Mouse (Mus musculus) hindbrain, embryonic 11.5 days (tissue): ENCODE data around the gene Cdcp2. TPM values are rescaled to one million over a fixed set of nuclear protein-coding genes. Genes with fewer than 3 reads are reported as not detected.

Experiments
- ATAC-seq: fragments of 200-750 bp; cut with Nextera tagmentation; 2 replicates; pipeline ENCODE4 v1.8.0; 2017; ENCODE audit warnings: mild to moderate bottlenecking, moderate TSS enrichment, moderate library complexity; ENCODE audit not compliant: low FRiP score
- DNase-seq: peaks from one replicate; pipeline ENCODE4 v3.0.0-alpha.2; 2015; ENCODE audit warnings: low spot score
- H3K27ac ChIP-seq: fragments of 300-500 bp; sonication (generic); 2 replicates; pipeline ENCODE4 v1.5.1; 2014; ENCODE audit warnings: mild to moderate bottlenecking, low read depth, low read length
- H3K27me3 ChIP-seq: fragments of 300-500 bp; sonication (generic); 2 replicates; pipeline ENCODE4 v1.6.1; 2014; ENCODE audit warnings: mild to moderate bottlenecking, low read length, moderate library complexity, mixed read lengths; ENCODE audit not compliant: control insufficient read depth, insufficient read depth
- H3K36me3 ChIP-seq: fragments of 300-500 bp; sonication (generic); 2 replicates; pipeline ENCODE4 v1.6.1; 2014; ENCODE audit warnings: mild to moderate bottlenecking, low read length, moderate library complexity, mixed read lengths; ENCODE audit not compliant: control insufficient read depth, insufficient read depth
- H3K4me1 ChIP-seq: fragments of 300-500 bp; sonication (generic); replicated peaks from 2 replicates; pipeline ENCODE4 v1.6.1; 2014; ENCODE audit warnings: low read length, mixed read lengths; ENCODE audit not compliant: control insufficient read depth, insufficient read depth
- H3K4me2 ChIP-seq: fragments of 300-500 bp; sonication (generic); replicated peaks from 2 replicates; pipeline ENCODE4 v1.6.1; 2014; ENCODE audit warnings: mild to moderate bottlenecking, low read depth, low read length
- H3K4me3 ChIP-seq: fragments of 300-500 bp; sonication (generic); 2 replicates; pipeline ENCODE4 v1.5.1; 2014; ENCODE audit warnings: low read depth, low read length
- H3K9ac ChIP-seq: fragments of 300-500 bp; sonication (generic); 2 replicates; pipeline ENCODE4 v1.6.1; 2014; ENCODE audit warnings: low read depth, low read length
- H3K9me3 ChIP-seq: fragments of 300-500 bp; sonication (generic); 2 replicates; pipeline ENCODE4 v1.6.1; 2016; ENCODE audit warnings: low read length; ENCODE audit not compliant: control insufficient read depth
- WGBS: fragments of 180-500 bp; shearing (Covaris S2); extraction: QIAGEN DNeasy Blood & Tissue Kit; methylation state at CpG from one replicate; pipeline ENCODE4 v1.1.7; 2014; 5-methylcytosine and 5-hydroxymethylcytosine counted together
- polyA plus RNA-seq: library from polyadenylated mRNA; unstranded; fragments of >200 nt; fragmentation: Nextera tagmentation; extraction: Ambion mirVana; gene quantifications from 2 replicates; pipeline ENCODE4 v1.2.1, GENCODE M21; 2014

Gene Cdcp2
- polyA plus RNA-seq, 1 experiment from 2014 or later: 0.20 TPM

DNA sequence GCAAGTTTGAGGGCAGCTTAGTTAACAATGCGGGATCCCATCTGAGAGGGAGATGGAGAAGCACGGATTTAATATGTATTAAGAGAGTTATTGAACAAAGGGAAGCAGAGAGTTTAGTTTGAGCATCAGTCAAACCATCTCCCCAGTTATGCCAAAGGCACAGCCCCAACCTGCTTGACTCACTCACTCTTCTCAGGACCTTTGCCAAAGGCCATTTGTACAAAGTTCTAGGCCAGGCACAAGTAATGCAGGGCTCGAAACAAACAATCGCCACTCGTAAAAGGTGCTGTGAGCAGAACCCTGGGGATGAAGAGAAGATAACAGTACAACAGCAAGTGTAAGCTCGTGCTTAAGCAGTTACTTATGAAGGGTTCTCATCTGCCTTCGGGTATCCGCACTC is 55.9 kb downstream of the Cdcp2 start:
- 86% methylated on average over 8 of the region's 8 CpGs for WGBS
- Histone ChIP-seq H3K36me3 (no peaks in the 10 kb centered on the region), H3K27me3 (no peaks in the 10 kb centered on the region), H3K27ac (no peak overlapping the region), H3K4me1 (no peaks in the 10 kb centered on the region), H3K9ac (no peak overlapping the region), H3K9me3 (no peaks in the 10 kb centered on the region), H3K4me3 (no peak overlapping the region), H3K4me2 (no peak overlapping the region)
- ATAC-seq (no peak), DNase-seq (no peak)

DNA sequence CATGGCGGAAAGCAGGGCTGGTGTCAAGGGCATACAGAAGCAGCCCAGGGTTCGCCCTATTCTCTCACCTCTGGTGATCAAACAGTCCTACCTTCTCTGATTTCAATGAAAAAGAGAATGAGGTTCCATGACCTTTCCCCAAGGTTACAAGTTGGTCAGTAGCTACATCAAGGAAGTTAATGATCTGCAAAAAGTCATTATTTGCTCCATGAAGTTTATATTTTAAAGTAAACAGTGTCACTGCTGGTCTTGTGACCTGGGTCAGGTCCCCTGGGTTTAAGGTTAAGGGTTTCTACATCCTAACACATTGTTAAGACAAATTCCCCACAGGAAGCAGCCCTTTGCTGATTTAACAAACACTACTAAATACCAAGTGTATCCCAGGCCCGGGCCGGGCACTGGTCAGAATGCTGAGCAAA is 60.3 kb downstream of the Cdcp2 start:
- 78% methylated on average over 4 of the region's 4 CpGs for WGBS
- no peak for DNase-seq
- no peak overlapping the region for H3K4me3 ChIP-seq
- no peaks in the 10 kb centered on the region for H3K36me3 ChIP-seq
- H3K9me3 ChIP-seq: no peaks in the 10 kb centered on the region
- ATAC-seq: no peak
- no peak overlapping the region for H3K27ac ChIP-seq
- no peaks in the 10 kb centered on the region for H3K4me1 ChIP-seq
- no peak overlapping the region for H3K9ac ChIP-seq
- H3K4me2 ChIP-seq: no peak overlapping the region
- no peaks in the 10 kb centered on the region for H3K27me3 ChIP-seq

DNA sequence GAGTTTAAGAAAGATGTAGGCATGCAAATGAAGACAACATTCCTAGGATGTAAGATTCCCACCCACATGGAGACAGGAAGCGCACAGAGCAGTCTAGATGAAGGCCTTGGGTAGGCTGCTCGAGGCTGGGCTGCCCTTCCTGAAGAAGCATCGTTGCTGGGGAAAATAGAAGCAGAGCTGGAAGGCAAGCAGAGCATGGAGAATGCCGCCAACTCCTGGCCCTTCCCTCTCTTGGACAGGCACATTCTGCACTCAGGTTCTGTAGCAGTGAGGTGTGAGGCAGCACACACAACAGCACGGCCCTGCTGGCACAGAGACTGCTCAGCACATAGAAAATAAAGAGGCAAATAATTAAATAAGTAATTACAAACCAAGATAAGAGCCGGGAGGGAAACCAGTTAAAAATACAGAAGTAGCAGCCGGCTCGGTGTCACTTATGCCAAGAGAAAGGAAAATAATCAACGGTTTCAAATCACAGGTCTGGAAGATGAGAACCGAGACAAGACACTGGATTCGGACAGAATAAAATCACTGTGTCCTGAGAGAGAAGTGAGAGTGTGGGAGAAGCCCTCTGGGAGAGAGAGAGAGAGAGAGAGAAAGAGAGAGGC is 62.6 kb downstream of the Cdcp2 start:
- Histone ChIP-seq H3K27me3 (no peaks in the 10 kb centered on the region), H3K4me2 (no peak overlapping the region), H3K9me3 (no peaks in the 10 kb centered on the region), H3K27ac (no peak overlapping the region), H3K9ac (no peak overlapping the region), H3K4me3 (no peak overlapping the region), H3K4me1 (0 out of 2 replicates have a peak, but pooled peaks cover 1% of the 10 kb centered on the region), H3K36me3 (no peaks in the 10 kb centered on the region)
- DNase-seq: no peak
- WGBS: 93% methylated on average over 11 of the region's 11 CpGs
- no peak for ATAC-seq

GRCm38 (mm10) chr4:107160181-107160580 is 63.5 kb downstream of the Cdcp2 start:
- H3K36me3 ChIP-seq: no peaks in the 10 kb centered on the region
- H3K9me3 ChIP-seq: no peaks in the 10 kb centered on the region
- no peak overlapping the region for H3K4me2 ChIP-seq
- 88% methylated on average over 8 of the region's 8 CpGs for WGBS
- no peak overlapping the region for H3K4me3 ChIP-seq
- ATAC-seq (no peak), DNase-seq (no peak)
- H3K9ac ChIP-seq: no peak overlapping the region
- no peaks in the 10 kb centered on the region for H3K27me3 ChIP-seq
- 0 out of 2 replicates have a peak, but pooled peaks cover 2% of the 10 kb centered on the region for H3K4me1 ChIP-seq
- H3K27ac ChIP-seq: no peak overlapping the region

Other genes starting within 250 kb of the Cdcp2 start
- 141 and 159 TPM in 2 replicates for gene Ssbp3, start 186.2 kb upstream of the Cdcp2 start, polyA plus RNA-seq
- 107 and 113 TPM in 2 replicates for gene Mrpl37, start 30.0 kb upstream of the Cdcp2 start, polyA plus RNA-seq
- gene Cyb5rl, start 29.9 kb upstream of the Cdcp2 start, polyA plus RNA-seq: 2.3 and 5.5 TPM in 2 replicates
- gene Tmem59, start 81.5 kb downstream of the Cdcp2 start, polyA plus RNA-seq: 387 and 390 TPM in 2 replicates
- gene Tceanc2, start 82.2 kb downstream of the Cdcp2 start, polyA plus RNA-seq: 21.1 and 26.4 TPM in 2 replicates
- gene Ldlrad1, start 112.3 kb downstream of the Cdcp2 start, polyA plus RNA-seq: not detected in 2 replicates
- 79.1 and 83.0 TPM in 2 replicates for gene Lrrc42, start 156.6 kb downstream of the Cdcp2 start, polyA plus RNA-seq
- gene Hspb11, start 156.7 kb downstream of the Cdcp2 start, polyA plus RNA-seq: 32.0 and 39.3 TPM in 2 replicates
- not detected in 2 replicates for gene Dio1, start 210.3 kb downstream of the Cdcp2 start, polyA plus RNA-seq
- 46.7 and 47.8 TPM in 2 replicates for gene Yipf1, start 217.5 kb downstream of the Cdcp2 start, polyA plus RNA-seq